ENCODE assay signal across 12 mouse cellular contexts in the genomic region with DNA sequence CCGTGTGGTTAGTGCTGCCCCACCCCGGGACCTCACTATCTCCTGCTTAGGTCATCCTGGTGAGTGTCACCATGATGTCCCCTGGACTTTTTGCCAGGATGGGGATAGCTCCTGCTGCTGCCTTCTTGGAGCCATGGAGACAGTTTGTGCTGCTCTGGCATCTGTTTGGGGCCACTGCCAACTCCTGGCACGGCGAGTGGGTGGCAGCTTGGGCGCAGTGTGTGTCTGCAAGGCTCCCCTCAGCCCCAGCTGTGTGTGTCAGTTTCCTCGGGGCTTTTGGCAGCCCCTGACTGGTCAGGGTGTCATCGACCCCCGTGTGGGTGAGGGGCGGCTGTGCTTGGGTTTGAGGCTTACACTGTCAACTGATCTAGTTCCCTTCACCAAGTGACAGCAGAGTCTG. TPM values are rescaled to one million over a fixed set of nuclear protein-coding genes. Genes with fewer than 3 reads are reported as not detected.
DNase-seq lines count a peak whose midpoint lies in the region; ATAC-seq lines count a peak whose summit lies in the region.
"Had no signal": no experiment of that assay in that cellular context is flagged by ENCODE, and none has a peak within 500 bp of the region (broad histone marks: within the 10 kb centered on the region; RNA-seq: fewer than 3 reads in every experiment).

No protein-coding gene starts in this region.

- peak; percentile 89 for DNase-seq in heart, adult 11 months
- DNase-seq in heart, embryonic 10.5 days (ENCODE audit: low spot score): no peak
- peak; percentile 65 to 78 for DNase-seq in layer of hippocampus, postnatal 36 days
- peak; percentile 81 for DNase-seq in right cerebral cortex, postnatal 14 days
- DNase-seq in ovary, postnatal 14 days (ENCODE audit: low spot score): no peak
- DNase-seq in spleen, postnatal 14 days (ENCODE audit: low spot score in 2 of 2): no peak

- H3K4me1 ChIP-seq in heart, embryonic 10.5 days: peaks cover 16% of the 10 kb centered on the region
- H3K4me1 ChIP-seq in forebrain, embryonic 16.5 days (replicated peaks; ENCODE audit: control insufficient read depth, insufficient read depth, low read length): peaks cover 7% of the 10 kb centered on the region
- H3K4me1 ChIP-seq: embryonic facial prominence, embryonic 13.5 days; megakaryocyte, embryonic 14.5 days had no signal

- no peaks in the 10 kb centered on the region for H3K9me3 ChIP-seq in heart, embryonic 10.5 days
- no peaks in the 10 kb centered on the region for H3K9me3 ChIP-seq in forebrain, embryonic 16.5 days (ENCODE audit: control insufficient read depth, low read length)
- H3K9me3 ChIP-seq: embryonic facial prominence, embryonic 13.5 days; limb, embryonic 12.5 days had no signal

- H3K4me2 ChIP-seq in forebrain, embryonic 16.5 days (ENCODE audit: low read length): no peak overlapping the region
- H3K4me2 ChIP-seq: embryonic facial prominence, embryonic 13.5 days; limb, embryonic 12.5 days had no signal

- ATAC-seq in forebrain, embryonic 16.5 days: peak; percentile 75
- ATAC-seq in activated CD4-positive, CD25-positive, alpha-beta regulatory T cell, adult 4 months: no peak

- peaks cover 42% of the 10 kb centered on the region; the same call in 1 of the 2 replicates for H3K27me3 ChIP-seq in heart, embryonic 10.5 days (ENCODE audit: insufficient read depth, poor library complexity, severe bottlenecking)
- no peaks in the 10 kb centered on the region for H3K27me3 ChIP-seq in forebrain, embryonic 16.5 days (replicated peaks; ENCODE audit: control insufficient read depth, insufficient read depth, low read length)
- H3K27me3 ChIP-seq: embryonic facial prominence, embryonic 13.5 days; limb, embryonic 12.5 days; megakaryocyte, embryonic 14.5 days had no signal

- no peaks in the 10 kb centered on the region for H3K36me3 ChIP-seq in heart, embryonic 10.5 days
- no peaks in the 10 kb centered on the region for H3K36me3 ChIP-seq in forebrain, embryonic 16.5 days (ENCODE audit: control insufficient read depth, insufficient read depth)
- H3K36me3 ChIP-seq: embryonic facial prominence, embryonic 13.5 days; limb, embryonic 12.5 days had no signal

- H3K27ac ChIP-seq in heart, embryonic 10.5 days: no peak overlapping the region
- no peak overlapping the region for H3K27ac ChIP-seq in forebrain, embryonic 16.5 days (ENCODE audit: low read length)
- H3K27ac ChIP-seq: embryonic facial prominence, embryonic 13.5 days; limb, embryonic 12.5 days had no signal

- no peak overlapping the region for H3K9ac ChIP-seq in forebrain, embryonic 16.5 days (replicated peaks; ENCODE audit: low read depth, low read length)
- H3K9ac ChIP-seq: embryonic facial prominence, embryonic 13.5 days; limb, embryonic 12.5 days had no signal

- H3K4me3 ChIP-seq in heart, embryonic 10.5 days: no peak overlapping the region
- no peak overlapping the region for H3K4me3 ChIP-seq in forebrain, embryonic 16.5 days (replicated peaks; ENCODE audit: low read length)
- H3K4me3 ChIP-seq: embryonic facial prominence, embryonic 13.5 days; limb, embryonic 12.5 days; megakaryocyte, embryonic 14.5 days had no signal

- 74% methylated on average over 9 of the region's 9 CpGs for WGBS in heart, embryonic 10.5 days
- 57% methylated on average over 9 of the region's 9 CpGs for WGBS in forebrain, embryonic 16.5 days

RNA-seq across cellular contexts. Expression of a gene that starts 20.6 kb away (rescaled TPM):
- 0.21 and 0.64 TPM in 2 replicates for polyA plus RNA-seq in heart, embryonic 10.5 days (2016; fragmentation: Nextera tagmentation; extraction: Ambion mirVana)
- polyA plus RNA-seq in forebrain, embryonic 16.5 days (2015; fragmentation: Nextera tagmentation; extraction: Ambion mirVana): 5.3 and 9.0 TPM in 2 replicates
- total RNA-seq in layer of hippocampus, postnatal 36 days (2021): 10 to 100 TPM; 17.2 to 19.7 TPM
- polyA plus RNA-seq in activated CD4-positive, CD25-positive, alpha-beta regulatory T cell, adult 4 months (2017; shearing (Covaris generic)): not detected
- polyA plus RNA-seq: heart, embryonic 16.5 days had no signal

Comparison
In these comparisons a context has a peak if more than half of its experiments do, and no peak if none do; other contexts are left out.
1. DNase-seq: peak in heart, adult 11 months (single experiment), layer of hippocampus, postnatal 36 days (2 of 2) and right cerebral cortex, postnatal 14 days (single experiment); none in heart, embryonic 10.5 days (single experiment), ovary, postnatal 14 days (single experiment) and spleen, postnatal 14 days (0 of 2).